Mouse (Mus musculus): ENCODE data around the gene Rapgef4. TPM values are rescaled to one million over a fixed set of nuclear protein-coding genes. Genes with fewer than 3 reads are reported as not detected.

Gene Rapgef4
- polyA plus RNA-seq (2017; shearing (Covaris generic)): 1 to 10 TPM; 4.2 to 9.1 TPM

DNA sequence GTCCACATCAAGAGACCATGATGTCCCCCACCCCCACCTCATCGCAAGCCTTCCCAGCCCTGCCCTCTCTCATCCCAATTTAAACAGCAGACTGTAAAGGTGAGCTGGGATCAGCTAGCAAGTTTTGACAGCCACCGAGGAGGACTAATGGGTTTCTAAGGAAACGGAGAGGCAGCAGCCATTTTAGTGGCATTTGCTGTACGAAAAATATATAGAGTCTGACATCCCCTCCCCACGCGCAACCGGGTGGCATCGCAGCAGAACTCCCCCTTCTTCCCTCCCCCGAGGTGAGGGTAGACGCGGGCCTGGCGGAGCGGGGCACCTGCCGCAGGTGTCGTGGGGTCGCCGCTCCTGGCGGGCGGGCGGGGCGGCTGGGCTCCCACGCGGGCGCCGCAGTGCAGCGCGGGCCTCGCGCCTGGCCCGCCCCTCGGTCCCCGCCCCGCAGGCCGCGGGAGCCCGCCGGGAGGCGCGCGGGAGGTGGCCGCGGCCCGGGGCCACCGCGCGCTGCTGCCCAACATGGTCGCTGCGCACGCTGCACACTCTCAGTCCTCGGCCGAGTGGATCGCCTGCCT is at the start of gene Rapgef4:
Gene Rapgef4 (plus strand): TSS at position 470 of the 572 bp plus-strand sequence.

DNA sequence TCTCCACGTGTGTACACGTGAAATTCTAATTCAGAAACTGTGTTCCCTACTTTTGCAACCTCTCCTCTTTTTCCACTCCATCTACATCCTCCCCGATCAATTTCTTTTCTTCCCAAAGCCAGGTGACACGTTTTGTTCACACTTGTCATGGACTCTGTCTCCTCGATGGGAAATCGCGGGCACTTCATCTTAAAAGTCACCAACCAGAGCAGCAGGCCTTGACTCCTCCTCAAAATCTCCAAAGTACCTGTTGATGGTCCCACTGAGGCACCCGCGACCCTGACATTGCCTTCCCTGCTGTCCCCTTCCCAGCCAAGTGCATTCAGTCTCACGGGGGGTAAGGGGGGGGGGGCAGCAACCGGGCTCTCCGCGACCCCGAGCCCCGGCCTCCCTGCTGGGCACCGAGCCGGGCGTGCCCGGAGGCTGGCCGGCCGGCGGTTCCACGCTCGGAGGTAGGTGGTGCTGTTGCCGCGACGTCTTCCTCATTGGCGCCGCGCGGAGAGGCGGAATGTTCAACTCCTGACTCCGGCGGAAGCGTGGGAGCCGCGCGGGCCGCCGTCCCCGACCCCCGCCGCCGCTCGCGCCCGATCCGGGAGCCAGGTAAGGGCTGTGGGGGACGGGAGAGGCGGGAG is 304.3 kb downstream of the Rapgef4 start, which contains the start of gene Map3k20:
Gene Map3k20 (plus strand): TSS at position 382 of the 632 bp plus-strand sequence.

Other genes with a start within 250 kb of the Rapgef4 start
- gene Itga6, start 235.6 kb upstream of the Rapgef4 start, polyA plus RNA-seq (2017; shearing (Covaris generic)): 100 to 1,000 TPM; 105 to 114 TPM
- 100 to 1,000 TPM in 1 of 2 experiments, 10 to 100 TPM in 1; 92.5 to 142 TPM for gene Pdk1, start 108.0 kb upstream of the Rapgef4 start, polyA plus RNA-seq (2017; shearing (Covaris generic))

All from activated CD4-positive, CD25-positive, alpha-beta regulatory T cell (primary cell).